Mouse (Mus musculus): ENCODE results near the gene Neurod2. TPM values are rescaled to one million over a fixed set of nuclear protein-coding genes. Genes with fewer than 3 reads are reported as not detected.

The Neurod2 gene
- polyA plus RNA-seq, 1 experiment from 2014 or later = 25.5 TPM

- no peak for ATAC-seq (ENCODE audit: low read depth)
- H3K27me3 ChIP-seq (ENCODE audit: control insufficient read depth, insufficient read depth, low read length) = peaks cover 39% of the 10 kb centered on the region
- no peak overlapping the region for H3K27ac ChIP-seq (ENCODE audit: low read depth, low read length)
- WGBS = 11% methylated on average over 9 of the region's 9 CpGs
- no peak overlapping the region for H3K9ac ChIP-seq (replicated peaks; ENCODE audit: low read depth, low read length)
- H3K9me3 ChIP-seq (ENCODE audit: control insufficient read depth, low read length) = no peaks in the 10 kb centered on the region
- H3K4me3 ChIP-seq (ENCODE audit: low read depth, low read length) = no peak overlapping the region
- no peak overlapping the region for H3K4me2 ChIP-seq (ENCODE audit: low read depth, low read length)
- no peaks in the 10 kb centered on the region for H3K36me3 ChIP-seq (ENCODE audit: control insufficient read depth, insufficient read depth, low read length)
- H3K4me1 ChIP-seq (ENCODE audit: control insufficient read depth, insufficient read depth, low read length) = peaks cover 16% of the 10 kb centered on the region
Observed at GRCm38 (mm10) chr11:98346168-98346567, 16.7 kb upstream of the Neurod2 start.

- no peak overlapping the region for H3K9ac ChIP-seq (replicated peaks; ENCODE audit: low read depth, low read length)
- H3K4me1 ChIP-seq (ENCODE audit: control insufficient read depth, insufficient read depth, low read length) = peaks cover 16% of the 10 kb centered on the region
- no peak for ATAC-seq (ENCODE audit: low read depth)
- no peak overlapping the region; the same call in 1 of the 2 replicates for H3K4me2 ChIP-seq (ENCODE audit: low read depth, low read length)
- peaks cover 32% of the 10 kb centered on the region for H3K27me3 ChIP-seq (ENCODE audit: control insufficient read depth, insufficient read depth, low read length)
- H3K4me3 ChIP-seq (ENCODE audit: low read depth, low read length) = no peak overlapping the region
- WGBS = 1% methylated on average over 14 of the region's 14 CpGs
- no peaks in the 10 kb centered on the region for H3K36me3 ChIP-seq (ENCODE audit: control insufficient read depth, insufficient read depth, low read length)
- no peaks in the 10 kb centered on the region for H3K9me3 ChIP-seq (ENCODE audit: control insufficient read depth, low read length)
- H3K27ac ChIP-seq (ENCODE audit: low read depth, low read length) = no peak overlapping the region
Observed at GRCm38 (mm10) chr11:98345253-98345652, 15.8 kb upstream of the Neurod2 start.

- peaks cover 29% of the 10 kb centered on the region for H3K27me3 ChIP-seq (ENCODE audit: control insufficient read depth, insufficient read depth, low read length)
- 2% methylated on average over 29 of the region's 29 CpGs for WGBS
- H3K9me3 ChIP-seq (ENCODE audit: control insufficient read depth, low read length) = no peaks in the 10 kb centered on the region
- H3K36me3 ChIP-seq (ENCODE audit: control insufficient read depth, insufficient read depth, low read length) = no peaks in the 10 kb centered on the region
- peak overlapping the region; percentile 10; the same call in 1 of the 2 replicates for H3K4me3 ChIP-seq (ENCODE audit: low read depth, low read length)
- 0 out of 2 replicates have a peak, but pooled peaks have one; percentile 44 for ATAC-seq (ENCODE audit: low read depth)
- H3K9ac ChIP-seq (replicated peaks; ENCODE audit: low read depth, low read length) = no peak overlapping the region
- H3K4me1 ChIP-seq (ENCODE audit: control insufficient read depth, insufficient read depth, low read length) = peaks cover 21% of the 10 kb centered on the region
- H3K27ac ChIP-seq (ENCODE audit: low read depth, low read length) = peak overlapping the region; percentile 39; the same call in 1 of the 2 replicates
- peak overlapping the region; percentile 39 for H3K4me2 ChIP-seq (ENCODE audit: low read depth, low read length)
Observed at GRCm38 (mm10) chr11:98342000-98342945, 12.8 kb upstream of the Neurod2 start.

GRCm38 (mm10) chr11:98341174-98341573, 11.7 kb upstream of the Neurod2 start:
- peaks cover 30% of the 10 kb centered on the region for H3K27me3 ChIP-seq (ENCODE audit: control insufficient read depth, insufficient read depth, low read length)
- WGBS = 52% methylated on average over 4 of the region's 4 CpGs
- ATAC-seq (ENCODE audit: low read depth) = no peak
- H3K4me2 ChIP-seq (ENCODE audit: low read depth, low read length) = no peak overlapping the region
- no peak overlapping the region for H3K27ac ChIP-seq (ENCODE audit: low read depth, low read length)
- H3K4me1 ChIP-seq (ENCODE audit: control insufficient read depth, insufficient read depth, low read length) = peaks cover 21% of the 10 kb centered on the region
- no peak overlapping the region for H3K9ac ChIP-seq (replicated peaks; ENCODE audit: low read depth, low read length)
- no peaks in the 10 kb centered on the region for H3K36me3 ChIP-seq (ENCODE audit: control insufficient read depth, insufficient read depth, low read length)
- no peak overlapping the region for H3K4me3 ChIP-seq (ENCODE audit: low read depth, low read length)
- H3K9me3 ChIP-seq (ENCODE audit: control insufficient read depth, low read length) = no peaks in the 10 kb centered on the region

- no peak overlapping the region for H3K9ac ChIP-seq (replicated peaks; ENCODE audit: low read depth, low read length)
- no peak overlapping the region for H3K27ac ChIP-seq (ENCODE audit: low read depth, low read length)
- ATAC-seq (ENCODE audit: low read depth) = no peak
- no peak overlapping the region for H3K4me2 ChIP-seq (ENCODE audit: low read depth, low read length)
- peaks cover 21% of the 10 kb centered on the region for H3K4me1 ChIP-seq (ENCODE audit: control insufficient read depth, insufficient read depth, low read length)
- H3K4me3 ChIP-seq (ENCODE audit: low read depth, low read length) = no peak overlapping the region
- peaks cover 29% of the 10 kb centered on the region for H3K27me3 ChIP-seq (ENCODE audit: control insufficient read depth, insufficient read depth, low read length)
- 3% methylated on average over 3 of the region's 4 CpGs for WGBS
- H3K9me3 ChIP-seq (ENCODE audit: control insufficient read depth, low read length) = no peaks in the 10 kb centered on the region
- no peaks in the 10 kb centered on the region for H3K36me3 ChIP-seq (ENCODE audit: control insufficient read depth, insufficient read depth, low read length)
Observed at GRCm38 (mm10) chr11:98340597-98340996, 11.1 kb upstream of the Neurod2 start.

GRCm38 (mm10) chr11:98339679-98340287, 10.3 kb upstream of the Neurod2 start:
- H3K27ac ChIP-seq (ENCODE audit: low read depth, low read length) = peak overlapping the region; percentile 95
- H3K4me1 ChIP-seq (ENCODE audit: control insufficient read depth, insufficient read depth, low read length) = peaks cover 24% of the 10 kb centered on the region
- ATAC-seq (ENCODE audit: low read depth) = 0 out of 2 replicates have a peak, but pooled peaks have one; percentile 16
- H3K4me3 ChIP-seq (ENCODE audit: low read depth, low read length) = peak overlapping the region; percentile 46; the same call in 1 of the 2 replicates
- H3K9ac ChIP-seq (replicated peaks; ENCODE audit: low read depth, low read length) = peak overlapping the region; percentile 28; the same call in 1 of the 2 replicates
- no peaks in the 10 kb centered on the region for H3K36me3 ChIP-seq (ENCODE audit: control insufficient read depth, insufficient read depth, low read length)
- H3K4me2 ChIP-seq (ENCODE audit: low read depth, low read length) = peak overlapping the region; percentile 91
- peaks cover 38% of the 10 kb centered on the region for H3K27me3 ChIP-seq (ENCODE audit: control insufficient read depth, insufficient read depth, low read length)
- 6% methylated on average over 11 of the region's 11 CpGs for WGBS
- H3K9me3 ChIP-seq (ENCODE audit: control insufficient read depth, low read length) = no peaks in the 10 kb centered on the region

- H3K9ac ChIP-seq (replicated peaks; ENCODE audit: low read depth, low read length) = peak overlapping the region; percentile 70
- peak; percentile 42 for ATAC-seq (ENCODE audit: low read depth)
- H3K27ac ChIP-seq (ENCODE audit: low read depth, low read length) = peak overlapping the region; percentile 95
- peaks cover 45% of the 10 kb centered on the region for H3K27me3 ChIP-seq (ENCODE audit: control insufficient read depth, insufficient read depth, low read length)
- no peaks in the 10 kb centered on the region for H3K36me3 ChIP-seq (ENCODE audit: control insufficient read depth, insufficient read depth, low read length)
- WGBS = 0% methylated on average over 18 of the region's 19 CpGs
- no peaks in the 10 kb centered on the region for H3K9me3 ChIP-seq (ENCODE audit: control insufficient read depth, low read length)
- H3K4me3 ChIP-seq (ENCODE audit: low read depth, low read length) = peak overlapping the region; percentile 46
- H3K4me1 ChIP-seq (ENCODE audit: control insufficient read depth, insufficient read depth, low read length) = peaks cover 31% of the 10 kb centered on the region
- H3K4me2 ChIP-seq (ENCODE audit: low read depth, low read length) = peak overlapping the region; percentile 91
Observed at GRCm38 (mm10) chr11:98339071-98339501, 9.6 kb upstream of the Neurod2 start.

- peak overlapping the region; percentile 95 for H3K27ac ChIP-seq (ENCODE audit: low read depth, low read length)
- peak overlapping the region; percentile 46 for H3K4me3 ChIP-seq (ENCODE audit: low read depth, low read length)
- no peaks in the 10 kb centered on the region for H3K9me3 ChIP-seq (ENCODE audit: control insufficient read depth, low read length)
- peak; percentile 41; the same call in 1 of the 2 replicates for ATAC-seq (ENCODE audit: low read depth)
- H3K9ac ChIP-seq (replicated peaks; ENCODE audit: low read depth, low read length) = peak overlapping the region; percentile 70
- peaks cover 49% of the 10 kb centered on the region for H3K27me3 ChIP-seq (ENCODE audit: control insufficient read depth, insufficient read depth, low read length)
- under 1% methylated on average over 48 of the region's 57 CpGs for WGBS
- peak overlapping the region; percentile 91 for H3K4me2 ChIP-seq (ENCODE audit: low read depth, low read length)
- no peaks in the 10 kb centered on the region for H3K36me3 ChIP-seq (ENCODE audit: control insufficient read depth, insufficient read depth, low read length)
- H3K4me1 ChIP-seq (ENCODE audit: control insufficient read depth, insufficient read depth, low read length) = peaks cover 35% of the 10 kb centered on the region
Observed at GRCm38 (mm10) chr11:98338507-98338961, 9.1 kb upstream of the Neurod2 start.

Data from neural tube, embryonic 14.5 days (tissue).